In the genomic region with DNA sequence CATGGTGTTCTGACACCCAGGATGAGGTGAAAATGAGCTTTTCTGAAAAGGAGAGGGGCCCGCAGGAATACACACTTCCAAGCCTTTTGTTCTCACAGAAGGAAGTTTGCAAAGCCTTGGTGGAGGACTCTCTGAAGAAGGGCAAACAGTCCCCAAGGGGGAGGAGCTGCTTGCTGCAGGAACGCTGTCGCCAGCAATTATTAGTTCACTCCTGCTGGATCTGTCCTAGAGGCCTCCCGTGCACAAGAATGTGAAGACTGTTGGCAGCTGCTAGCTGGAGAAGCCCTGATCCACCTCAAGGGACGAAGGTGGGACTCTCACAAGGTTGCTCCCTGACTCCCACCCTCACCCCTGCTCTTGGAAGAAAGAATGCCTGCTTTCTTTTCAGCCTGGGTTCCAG, we compare ENCODE assay signal across 15 mouse cellular contexts.
DNase-seq lines count a peak whose midpoint lies in the region; ATAC-seq and TF ChIP-seq lines count a peak whose summit lies in the region.
"Had no signal": no experiment of that assay in that cellular context is flagged by ENCODE, and none has a peak within 500 bp of the region (broad histone marks: within the 10 kb centered on the region; RNA-seq: fewer than 3 reads in every experiment).

No protein-coding gene starts in this region.

- no peak for TF ChIP-seq POLR2A in limb, embryonic 14.5 days (IDR thresholded peaks at IDR 0.05; ENCODE audit: borderline replicate concordance, extremely low read depth, insufficient read depth, insufficient read length)

- no peak overlapping the region for H3K4me2 ChIP-seq in limb, embryonic 14.5 days (replicated peaks; ENCODE audit: low read depth, low read length, severe bottlenecking)
- H3K4me2 ChIP-seq in stomach, embryonic 15.5 days: no peak overlapping the region
- H3K4me2 ChIP-seq: heart, embryonic 15.5 days had no signal

- no peaks in the 10 kb centered on the region for H3K36me3 ChIP-seq in limb, embryonic 14.5 days (ENCODE audit: control insufficient read depth, insufficient read depth, low read length)
- H3K36me3 ChIP-seq in limb, embryonic 10.5 days: no peaks in the 10 kb centered on the region
- no peaks in the 10 kb centered on the region for H3K36me3 ChIP-seq in stomach, embryonic 15.5 days
- H3K36me3 ChIP-seq: heart, embryonic 15.5 days had no signal

- ATAC-seq in limb, embryonic 14.5 days (ENCODE audit: low FRiP score, low read depth): no peak
- peak; percentile 80 for ATAC-seq in stomach, embryonic 15.5 days (ENCODE audit: insufficient read depth, low FRiP score, low read depth)
- ATAC-seq: midbrain, embryonic 16.5 days had no signal

- no peak overlapping the region for H3K4me3 ChIP-seq in limb, embryonic 14.5 days (replicated peaks; ENCODE audit: low read length)
- H3K4me3 ChIP-seq in limb, embryonic 10.5 days: no peak overlapping the region
- no peak overlapping the region for H3K4me3 ChIP-seq in stomach, embryonic 15.5 days (replicated peaks)
- H3K4me3 ChIP-seq: erythroblast, embryonic 14.5 days; heart, embryonic 15.5 days; layer of hippocampus, adult 2 months; left cerebral cortex, adult 2 months had no signal

- no peak overlapping the region for H3K9ac ChIP-seq in limb, embryonic 14.5 days (ENCODE audit: low read depth, low read length, severe bottlenecking)
- H3K9ac ChIP-seq in stomach, embryonic 15.5 days: no peak overlapping the region
- H3K9ac ChIP-seq: heart, embryonic 15.5 days had no signal

- intact Hi-C loops in heart, postnatal 25 days (cut with DNase I): no loop called here

- DNase-seq in limb, embryonic 14.5 days (ENCODE audit: low spot score): peak; percentile 6
- no peak for DNase-seq in limb, embryonic 10.5 days (ENCODE audit: low spot score)
- peak; percentile 44 for DNase-seq in kidney, adult 18-20 months
- DNase-seq in kidney, postnatal 25 days: peak; percentile 45 to 67
- no peak for DNase-seq in gastrocnemius, postnatal 10 days
- no peak for DNase-seq in heart, postnatal 25 days (ENCODE audit: low spot score)
- DNase-seq: cerebellum, adult 8-10 months; liver had no signal

- H3K9me3 ChIP-seq in limb, embryonic 14.5 days (ENCODE audit: control insufficient read depth, low read length): no peaks in the 10 kb centered on the region
- H3K9me3 ChIP-seq in limb, embryonic 10.5 days (replicated peaks): no peaks in the 10 kb centered on the region
- H3K9me3 ChIP-seq in stomach, embryonic 15.5 days: no peaks in the 10 kb centered on the region
- H3K9me3 ChIP-seq: heart, embryonic 15.5 days had no signal

- H3K27ac ChIP-seq in limb, embryonic 14.5 days (replicated peaks; ENCODE audit: low read depth, low read length): no peak overlapping the region
- no peak overlapping the region for H3K27ac ChIP-seq in limb, embryonic 10.5 days
- H3K27ac ChIP-seq in stomach, embryonic 15.5 days: no peak overlapping the region
- H3K27ac ChIP-seq: heart, embryonic 15.5 days; layer of hippocampus, adult 2 months; left cerebral cortex, adult 2 months; macrophage had no signal

- WGBS in limb, embryonic 14.5 days: 12% methylated on average over 5 of the region's 5 CpGs
- WGBS in limb, embryonic 10.5 days: 8% methylated on average over 5 of the region's 5 CpGs
- WGBS in stomach, embryonic 15.5 days: 9% methylated on average over 5 of the region's 5 CpGs

- no peaks in the 10 kb centered on the region for H3K27me3 ChIP-seq in limb, embryonic 14.5 days (ENCODE audit: control insufficient read depth, insufficient read depth, low read length)
- no peaks in the 10 kb centered on the region for H3K27me3 ChIP-seq in limb, embryonic 10.5 days (ENCODE audit: low read depth, poor library complexity, severe bottlenecking)
- H3K27me3 ChIP-seq in stomach, embryonic 15.5 days (replicated peaks): no peaks in the 10 kb centered on the region
- H3K27me3 ChIP-seq: heart, embryonic 15.5 days had no signal

- H3K4me1 ChIP-seq in limb, embryonic 14.5 days (ENCODE audit: control insufficient read depth, insufficient read depth, low read length): peaks cover 5% of the 10 kb centered on the region; the same call in 1 of the 2 replicates
- peaks cover 6% of the 10 kb centered on the region; the same call in 1 of the 2 replicates for H3K4me1 ChIP-seq in limb, embryonic 10.5 days
- H3K4me1 ChIP-seq in stomach, embryonic 15.5 days: no peaks in the 10 kb centered on the region

Comparison
In these comparisons a context has a peak if more than half of its experiments do, and no peak if none do; other contexts are left out.
1. DNase-seq: peak in limb, embryonic 14.5 days (single experiment), kidney, adult 18-20 months (single experiment) and kidney, postnatal 25 days (2 of 2); none in limb, embryonic 10.5 days (single experiment), gastrocnemius, postnatal 10 days (single experiment) and heart, postnatal 25 days (single experiment).